Mouse (Mus musculus): Measurements from ENCODE around the gene Hsd17b11.
"Not testable (repeated sequence)": the region's sequence is repeated elsewhere in the genome, so short reads cannot be mapped to it uniquely, and the experiment has no call there.

Hsd17b11 gene

GRCm38 (mm10) chr5:104035066-104035465 is 13.3 kb upstream of the Hsd17b11 start:
- no peak for DNase-seq

- no peak for DNase-seq
Observed at GRCm38 (mm10) chr5:104032434-104033097, 10.8 kb upstream of the Hsd17b11 start.

GRCm38 (mm10) chr5:104025245-104025854 is 3.6 kb upstream of the Hsd17b11 start:
- peak; percentile 27 for DNase-seq

- DNase-seq = no peak
Observed at GRCm38 (mm10) chr5:104024762-104025161, 3.0 kb upstream of the Hsd17b11 start.

GRCm38 (mm10) chr5:104024193-104024592 is 2.5 kb upstream of the Hsd17b11 start:
- DNase-seq = not testable (repeated sequence)

GRCm38 (mm10) chr5:104023289-104024020 is 1.7 kb upstream of the Hsd17b11 start:
- DNase-seq = no peak

- DNase-seq = no peak
Observed at GRCm38 (mm10) chr5:104022558-104022957, 839 bp upstream of the Hsd17b11 start.

- DNase-seq = no peak
Observed at GRCm38 (mm10) chr5:104011419-104011818, 10.3 kb downstream of the Hsd17b11 start.

- DNase-seq = no peak
Observed at GRCm38 (mm10) chr5:104010261-104010660, 11.5 kb downstream of the Hsd17b11 start.

GRCm38 (mm10) chr5:104009421-104009820 is 12.3 kb downstream of the Hsd17b11 start:
- no peak for DNase-seq

- DNase-seq = no peak
Observed at GRCm38 (mm10) chr5:104007801-104008200, 13.9 kb downstream of the Hsd17b11 start.

- no peak for DNase-seq
Observed at GRCm38 (mm10) chr5:104006811-104007210, 14.9 kb downstream of the Hsd17b11 start.

GRCm38 (mm10) chr5:104003955-104004354 is 17.8 kb downstream of the Hsd17b11 start:
- DNase-seq = no peak

GRCm38 (mm10) chr5:104003256-104003931 is 18.3 kb downstream of the Hsd17b11 start:
- DNase-seq = no peak

GRCm38 (mm10) chr5:104002549-104003255 is 19.0 kb downstream of the Hsd17b11 start:
- DNase-seq = no peak

- DNase-seq = peak; percentile 85
Observed at GRCm38 (mm10) chr5:103999738-104000137, 22.0 kb downstream of the Hsd17b11 start.

- no peak for DNase-seq
Observed at GRCm38 (mm10) chr5:103998739-103999138, 23.0 kb downstream of the Hsd17b11 start.

GRCm38 (mm10) chr5:103995181-103995580 is 26.5 kb downstream of the Hsd17b11 start:
- DNase-seq = no peak

- DNase-seq = no peak
Observed at GRCm38 (mm10) chr5:103994669-103995068, 27.1 kb downstream of the Hsd17b11 start.

GRCm38 (mm10) chr5:103993601-103994000 is 28.1 kb downstream of the Hsd17b11 start:
- no peak for DNase-seq

GRCm38 (mm10) chr5:103992831-103993230 is 28.9 kb downstream of the Hsd17b11 start:
- no peak for DNase-seq

GRCm38 (mm10) chr5:103980705-103981560 is 40.8 kb downstream of the Hsd17b11 start:
- DNase-seq = no peak
